Mouse (Mus musculus): ENCODE results near the gene Glb1l. TPM values are rescaled to one million over a fixed set of nuclear protein-coding genes. Genes with fewer than 3 reads are reported as not detected.

Gene Glb1l
- total and polyA plus RNA-seq, 3 experiments: 3.2 to 4.9 (median 3.8) TPM

- WGBS: 29% methylated on average over 2 of the region's 2 CpGs
- Histone ChIP-seq H3K36me3 (ENCODE audit: control insufficient read depth, insufficient read depth, low read length) (peaks cover 3% of the 10 kb centered on the region), H3K27ac (no peak overlapping the region), H3K4me1 (ENCODE audit: control insufficient read depth, insufficient read depth, low read length) (peaks cover 5% of the 10 kb centered on the region), H3K27me3 (ENCODE audit: control insufficient read depth, insufficient read depth, low read length) (no peaks in the 10 kb centered on the region), H3K9ac (ENCODE audit: low read depth, low read length) (no peak overlapping the region), H3K79me2 (replicated peaks; ENCODE audit: control insufficient read depth, insufficient read depth, low read length) (peaks cover 3% of the 10 kb centered on the region; the same call in 1 of the 2 replicates), H3K4me3 (no peak overlapping the region; the same call in 1 of the 2 replicates)
- no peak for DNase-seq
- TF ChIP-seq EP300 (IDR thresholded peaks at IDR 0.05; ENCODE audit: insufficient read depth, low read depth, low read length) (no peak), POLR2A (IDR thresholded peaks at IDR 0.05; ENCODE audit: insufficient read depth, low read depth, low read length) (no peak), CTCF (IDR thresholded peaks at IDR 0.05) (no peak)
- intact Hi-C loops (cut with DNase I): loop anchor here (5.0 to 10.0 kb wide), 2 partner anchors 127 to 244 kb away; partner anchors contain the start of genes Dnpep and Gmppa
Observed at GRCm38 (mm10) chr1:75190577-75190976, 20.0 kb downstream of the Glb1l start.

DNA sequence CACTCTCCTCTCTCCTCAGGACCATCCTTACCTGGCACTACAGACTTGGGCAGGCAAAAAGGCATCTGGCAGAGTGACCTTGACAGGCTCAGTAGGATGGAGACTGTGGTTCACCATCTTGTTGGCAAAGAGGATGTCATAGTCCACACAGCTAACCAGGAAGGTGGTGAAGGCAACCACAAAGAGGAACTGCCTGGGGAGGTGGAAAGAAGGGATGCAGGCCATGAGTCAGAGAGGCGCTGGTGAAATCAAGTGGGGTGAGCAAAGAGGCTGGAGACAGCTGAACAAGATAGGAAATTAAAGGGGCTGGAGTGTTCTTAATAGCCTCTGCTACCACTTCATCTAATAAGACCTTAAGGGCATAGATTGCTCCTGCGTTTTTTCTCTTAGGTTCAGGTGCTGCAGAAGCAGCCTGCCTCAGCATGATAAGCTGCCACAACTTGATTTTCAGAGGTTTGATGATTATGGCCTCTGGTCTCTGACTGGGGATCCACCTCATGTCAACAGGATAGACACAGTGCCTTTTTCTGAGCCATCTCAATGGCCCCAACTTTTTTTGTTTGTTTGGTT lies 22.6 kb downstream of the Glb1l start:
- intact Hi-C loops (cut with DNase I): no loop called here
- DNase-seq: no peak
- H3K36me3 ChIP-seq (ENCODE audit: control insufficient read depth, insufficient read depth, low read length): no peaks in the 10 kb centered on the region; the same call in 1 of the 2 replicates
- no peak overlapping the region for H3K9ac ChIP-seq (ENCODE audit: low read depth, low read length)
- TF ChIP-seq EP300 (IDR thresholded peaks at IDR 0.05; ENCODE audit: insufficient read depth, low read depth, low read length): no peak
- TF ChIP-seq POLR2A (IDR thresholded peaks at IDR 0.05; ENCODE audit: insufficient read depth, low read depth, low read length): no peak
- no peak for TF ChIP-seq CTCF (IDR thresholded peaks at IDR 0.05)
- no peak overlapping the region for H3K4me3 ChIP-seq
- no peaks in the 10 kb centered on the region for H3K27me3 ChIP-seq (ENCODE audit: control insufficient read depth, insufficient read depth, low read length)
- H3K27ac ChIP-seq: no peak overlapping the region
- WGBS: 93% methylated on average over 2 of the region's 2 CpGs
- peaks cover 4% of the 10 kb centered on the region for H3K4me1 ChIP-seq (ENCODE audit: control insufficient read depth, insufficient read depth, low read length)
- peaks cover 3% of the 10 kb centered on the region; the same call in 1 of the 2 replicates for H3K79me2 ChIP-seq (replicated peaks; ENCODE audit: control insufficient read depth, insufficient read depth, low read length)

GRCm38 (mm10) chr1:75187126-75187525 lies 23.5 kb downstream of the Glb1l start:
- H3K9ac ChIP-seq (ENCODE audit: low read depth, low read length): no peak overlapping the region
- H3K4me1 ChIP-seq (ENCODE audit: control insufficient read depth, insufficient read depth, low read length): peaks cover 4% of the 10 kb centered on the region
- no peak for TF ChIP-seq POLR2A (IDR thresholded peaks at IDR 0.05; ENCODE audit: insufficient read depth, low read depth, low read length)
- no peak for TF ChIP-seq EP300 (IDR thresholded peaks at IDR 0.05; ENCODE audit: insufficient read depth, low read depth, low read length)
- no peak for TF ChIP-seq CTCF (IDR thresholded peaks at IDR 0.05)
- H3K79me2 ChIP-seq (replicated peaks; ENCODE audit: control insufficient read depth, insufficient read depth, low read length): peaks cover 3% of the 10 kb centered on the region; the same call in 1 of the 2 replicates
- no peaks in the 10 kb centered on the region; the same call in 1 of the 2 replicates for H3K36me3 ChIP-seq (ENCODE audit: control insufficient read depth, insufficient read depth, low read length)
- H3K4me3 ChIP-seq: no peak overlapping the region
- H3K27me3 ChIP-seq (ENCODE audit: control insufficient read depth, insufficient read depth, low read length): no peaks in the 10 kb centered on the region
- intact Hi-C loops (cut with DNase I): no loop called here
- DNase-seq: no peak
- no peak overlapping the region for H3K27ac ChIP-seq

DNA sequence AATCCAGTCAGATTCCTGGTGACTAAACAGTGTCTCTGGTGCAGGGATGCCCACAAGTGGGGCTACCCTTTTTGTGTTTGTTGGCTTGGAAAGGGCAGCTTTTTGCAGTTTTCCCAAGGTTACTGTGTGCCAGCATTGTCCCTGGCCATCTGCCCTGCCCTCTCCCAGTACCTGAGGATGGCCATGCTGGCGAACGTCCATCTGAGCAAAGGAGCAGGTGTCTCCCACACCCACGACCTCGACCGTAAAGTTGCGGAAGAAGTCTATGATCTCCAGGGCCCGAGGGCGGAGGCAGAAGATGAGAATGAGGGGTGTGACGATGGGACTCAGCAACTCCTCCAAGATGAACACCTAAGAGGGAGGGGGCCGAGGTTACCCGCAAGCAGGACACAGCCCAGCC lies 25.1 kb downstream of the Glb1l start:
- 92% methylated on average over 11 of the region's 11 CpGs for WGBS
- H3K27ac ChIP-seq: no peak overlapping the region
- H3K4me3 ChIP-seq: no peak overlapping the region
- H3K4me1 ChIP-seq (ENCODE audit: control insufficient read depth, insufficient read depth, low read length): no peaks in the 10 kb centered on the region
- intact Hi-C loops (cut with DNase I): no loop called here
- H3K36me3 ChIP-seq (ENCODE audit: control insufficient read depth, insufficient read depth, low read length): no peaks in the 10 kb centered on the region; the same call in 1 of the 2 replicates
- DNase-seq: no peak
- H3K79me2 ChIP-seq (replicated peaks; ENCODE audit: control insufficient read depth, insufficient read depth, low read length): peaks cover 1% of the 10 kb centered on the region; the same call in 1 of the 2 replicates
- H3K9ac ChIP-seq (ENCODE audit: low read depth, low read length): no peak overlapping the region
- no peaks in the 10 kb centered on the region for H3K27me3 ChIP-seq (ENCODE audit: control insufficient read depth, insufficient read depth, low read length)
- TF ChIP-seq EP300 (IDR thresholded peaks at IDR 0.05; ENCODE audit: insufficient read depth, low read depth, low read length): no peak
- no peak for TF ChIP-seq POLR2A (IDR thresholded peaks at IDR 0.05; ENCODE audit: insufficient read depth, low read depth, low read length)
- TF ChIP-seq CTCF (IDR thresholded peaks at IDR 0.05): no peak

- DNase-seq: no peak
- intact Hi-C loops (cut with DNase I): loop anchor here (5.0 kb wide), 1 partner anchor 70 kb away; no protein-coding TSS in a partner anchor
- TF ChIP-seq CTCF (IDR thresholded peaks at IDR 0.05) (peak; percentile 44), POLR2A (IDR thresholded peaks at IDR 0.05; ENCODE audit: insufficient read depth, low read depth, low read length) (no peak)
- Histone ChIP-seq H3K79me2 (replicated peaks; ENCODE audit: control insufficient read depth, insufficient read depth, low read length) (no peaks in the 10 kb centered on the region), H3K9ac (ENCODE audit: low read depth, low read length) (no peak overlapping the region), H3K27ac (no peak overlapping the region), H3K36me3 (ENCODE audit: control insufficient read depth, insufficient read depth, low read length) (no peaks in the 10 kb centered on the region), H3K4me1 (ENCODE audit: control insufficient read depth, insufficient read depth, low read length) (no peaks in the 10 kb centered on the region; the same call in 1 of the 2 replicates), H3K27me3 (ENCODE audit: control insufficient read depth, insufficient read depth, low read length) (no peaks in the 10 kb centered on the region), H3K4me3 (no peak overlapping the region)
- 72% methylated on average over 4 of the region's 4 CpGs for WGBS
Observed at GRCm38 (mm10) chr1:75182160-75182559, 28.5 kb downstream of the Glb1l start.

GRCm38 (mm10) chr1:75181377-75181870 lies 29.2 kb downstream of the Glb1l start:
- H3K79me2 ChIP-seq (replicated peaks; ENCODE audit: control insufficient read depth, insufficient read depth, low read length): no peaks in the 10 kb centered on the region
- H3K27me3 ChIP-seq (ENCODE audit: control insufficient read depth, insufficient read depth, low read length): no peaks in the 10 kb centered on the region
- TF ChIP-seq CTCF (IDR thresholded peaks at IDR 0.05) (no peak), POLR2A (IDR thresholded peaks at IDR 0.05; ENCODE audit: insufficient read depth, low read depth, low read length) (no peak), EP300 (IDR thresholded peaks at IDR 0.05; ENCODE audit: insufficient read depth, low read depth, low read length) (no peak)
- no peak overlapping the region for H3K4me3 ChIP-seq
- H3K4me1 ChIP-seq (ENCODE audit: control insufficient read depth, insufficient read depth, low read length): no peaks in the 10 kb centered on the region; the same call in 1 of the 2 replicates
- no peak for DNase-seq
- 85% methylated on average over 4 of the region's 4 CpGs for WGBS
- no peaks in the 10 kb centered on the region for H3K36me3 ChIP-seq (ENCODE audit: control insufficient read depth, insufficient read depth, low read length)
- intact Hi-C loops (cut with DNase I): loop anchor here (5.0 kb wide), 1 partner anchor 71 kb away; no protein-coding TSS in a partner anchor
- H3K9ac ChIP-seq (ENCODE audit: low read depth, low read length): no peak overlapping the region
- no peak overlapping the region for H3K27ac ChIP-seq
